Mouse (Mus musculus) retina, adult 2 months (tissue): Measurements from ENCODE around the gene Gpr15.

Experiments used
- DNase-seq: peaks from one replicate; pipeline ENCODE4 v3.0.0-alpha.2; 2012; ENCODE audit warnings: low read depth, low spot score

Gpr15 gene

GRCm38 (mm10) chr16:58718666-58719120 lies at the start of gene Gpr15:
Gene Gpr15, minus strand, starts transcription at chr16:58719070.
- DNase-seq, result no peak

- DNase-seq, result no peak
Observed at GRCm38 (mm10) chr16:58763076-58763475, 44.2 kb upstream of the Gpr15 start, which contains the start of gene Olfr172. Gene Olfr172, minus strand, starts transcription at chr16:58763176.

GRCm38 (mm10) chr16:58756191-58756590 lies 37.3 kb upstream of the Gpr15 start:
- DNase-seq, result no peak

GRCm38 (mm10) chr16:58751314-58751713 lies 32.4 kb upstream of the Gpr15 start:
- DNase-seq, result no peak

- DNase-seq, result no peak
Observed at GRCm38 (mm10) chr16:58746715-58747114, 27.8 kb upstream of the Gpr15 start.

GRCm38 (mm10) chr16:58740751-58741150 lies 21.9 kb upstream of the Gpr15 start:
- DNase-seq, result no peak

GRCm38 (mm10) chr16:58738800-58739199 lies 19.9 kb upstream of the Gpr15 start:
- no peak for DNase-seq

- no peak for DNase-seq
Observed at GRCm38 (mm10) chr16:58738205-58738604, 19.3 kb upstream of the Gpr15 start.

GRCm38 (mm10) chr16:58728176-58728671 lies 9.4 kb upstream of the Gpr15 start:
- no peak for DNase-seq

GRCm38 (mm10) chr16:58727477-58728131 lies 8.7 kb upstream of the Gpr15 start, which contains the start of gene Cldnd1:
Gene Cldnd1, plus strand, starts transcription at chr16:58727910.
- DNase-seq, result peak; percentile 90

- no peak for DNase-seq
Observed at GRCm38 (mm10) chr16:58726680-58727476, 8.0 kb upstream of the Gpr15 start.

GRCm38 (mm10) chr16:58722292-58722691 lies 3.4 kb upstream of the Gpr15 start:
- DNase-seq, result no peak

- no peak for DNase-seq
Observed at GRCm38 (mm10) chr16:58715018-58715417, 3.9 kb downstream of the Gpr15 start.

- no peak for DNase-seq
Observed at GRCm38 (mm10) chr16:58713128-58713527, 5.7 kb downstream of the Gpr15 start.

- DNase-seq, result no peak
Observed at GRCm38 (mm10) chr16:58712221-58712620, 6.6 kb downstream of the Gpr15 start.

- no peak for DNase-seq
Observed at GRCm38 (mm10) chr16:58709536-58709935, 9.3 kb downstream of the Gpr15 start.

GRCm38 (mm10) chr16:58708601-58709475 lies 10.0 kb downstream of the Gpr15 start:
- DNase-seq, result no peak

- DNase-seq, result no peak
Observed at GRCm38 (mm10) chr16:58707276-58707905, 11.5 kb downstream of the Gpr15 start.

- DNase-seq, result peak; percentile 76
Observed at GRCm38 (mm10) chr16:58704999-58705398, 13.9 kb downstream of the Gpr15 start.

GRCm38 (mm10) chr16:58703382-58704124 lies 15.3 kb downstream of the Gpr15 start:
- DNase-seq, result no peak
